Mouse (Mus musculus) frontal cortex, adult 2 months (tissue): Measurements from ENCODE around the gene Wtap. TPM values are rescaled to one million over a fixed set of nuclear protein-coding genes. Genes with fewer than 3 reads are reported as not detected.
"Not testable (repeated sequence)": the region's sequence is repeated elsewhere in the genome, so short reads cannot be mapped to it uniquely, and the experiment has no call there.

ENCODE experiments used
- DNase-seq, 2 experiments: peaks; one replicate each; pipeline ENCODE4 v3.0.0; 2022; ENCODE audit warnings: low spot score in 1 of 2; ENCODE audit errors: extremely low spot score in 1 of 2
- polyA plus RNA-seq: library from polyadenylated mRNA; depleted of rRNA; stranded (reverse); fragments of >200 nt; gene quantifications from 2 replicates; pipeline ENCODE4 v1.2.3, GENCODE M21; 2012

Gene Wtap
- polyA plus RNA-seq, 1 experiment: 66.9 TPM

GRCm38 (mm10) chr17:12967173-12967572 is 26.8 kb downstream of the Wtap start:
- DNase-seq: no peak

GRCm38 (mm10) chr17:12963476-12963875 is 30.5 kb downstream of the Wtap start:
- no peak for DNase-seq

- DNase-seq: peak; percentile 90 to 95
These were observed 33.6 kb downstream of the Wtap start, which contains the start of gene Acat2 for GRCm38 (mm10) chr17:12960331-12960873. TSS of gene Acat2 (minus strand) at chr17:12960747.

- DNase-seq: not testable (repeated sequence)
These were observed 34.6 kb downstream of the Wtap start for GRCm38 (mm10) chr17:12959377-12959776.

GRCm38 (mm10) chr17:12956664-12957063 is 37.3 kb downstream of the Wtap start:
- DNase-seq: no peak

GRCm38 (mm10) chr17:12949669-12950068 is 44.3 kb downstream of the Wtap start:
- DNase-seq: no peak

- DNase-seq: no peak
These were observed 51.4 kb downstream of the Wtap start for GRCm38 (mm10) chr17:12942459-12943162.

GRCm38 (mm10) chr17:12941543-12942260 is 52.3 kb downstream of the Wtap start:
- DNase-seq: no peak

GRCm38 (mm10) chr17:12940151-12940805 is 53.7 kb downstream of the Wtap start, which contains the start of gene Acat3:
TSS of gene Acat3 (minus strand) at chr17:12940600.
- DNase-seq: no peak

- DNase-seq: not testable (repeated sequence)
These were observed 54.4 kb downstream of the Wtap start for GRCm38 (mm10) chr17:12939377-12940148.

GRCm38 (mm10) chr17:12938077-12938476 is 55.9 kb downstream of the Wtap start:
- DNase-seq: no peak

- no peak for DNase-seq
These were observed 56.5 kb downstream of the Wtap start for GRCm38 (mm10) chr17:12937412-12937970.

- DNase-seq: no peak
These were observed 58.2 kb downstream of the Wtap start for GRCm38 (mm10) chr17:12935719-12936118.

- DNase-seq: not testable (repeated sequence)
These were observed 62.4 kb downstream of the Wtap start for GRCm38 (mm10) chr17:12931576-12931975.

- DNase-seq: no peak
These were observed 68.2 kb downstream of the Wtap start for GRCm38 (mm10) chr17:12925703-12926180.

- DNase-seq: no peak
These were observed 69.0 kb downstream of the Wtap start for GRCm38 (mm10) chr17:12925001-12925400.

GRCm38 (mm10) chr17:12921073-12921472 is 72.9 kb downstream of the Wtap start:
- no peak for DNase-seq
